Mouse (Mus musculus) forebrain, embryonic 10.5 days (tissue): ENCODE results near the gene Ggnbp2. TPM values are rescaled to one million over a fixed set of nuclear protein-coding genes. Genes with fewer than 3 reads are reported as not detected.
"Not testable (repeated sequence)": the region's sequence is repeated elsewhere in the genome, so short reads cannot be mapped to it uniquely, and the experiment has no call there.

Source experiments
- DNase-seq: peaks from one replicate; pipeline ENCODE4 v3.0.0-alpha.2; 2017; ENCODE audit warnings: low spot score; ENCODE audit errors: extremely low spot score
- H3K27ac ChIP-seq: fragments of 300-500 bp; sonication (generic); 2 replicates; pipeline ENCODE4 v1.5.1; 2016; ENCODE audit warnings: mild to moderate bottlenecking
- H3K27me3 ChIP-seq: fragments of 300-500 bp; sonication (generic); 2 replicates; pipeline ENCODE4 v1.6.1; 2016; ENCODE audit warnings: mild to moderate bottlenecking; ENCODE audit not compliant: poor library complexity, severe bottlenecking
- H3K36me3 ChIP-seq: fragments of 300-500 bp; sonication (generic); replicated peaks from 2 replicates; pipeline ENCODE4 v1.6.1; 2016; ENCODE audit warnings: mild to moderate bottlenecking, moderate library complexity
- H3K4me1 ChIP-seq: fragments of 300-500 bp; sonication (generic); 2 replicates; pipeline ENCODE4 v1.6.1; 2016
- H3K4me3 ChIP-seq: fragments of 300-500 bp; sonication (generic); 2 replicates; pipeline ENCODE4 v1.5.1; 2016; ENCODE audit warnings: mild to moderate bottlenecking, moderate library complexity
- H3K9me3 ChIP-seq: fragments of 300-500 bp; sonication (generic); 2 replicates; pipeline ENCODE4 v1.6.1; 2016; ENCODE audit warnings: mild to moderate bottlenecking, moderate library complexity
- WGBS: fragments of 180-500 bp; shearing (Covaris S2); methylation state at CpG from one replicate; pipeline ENCODE4 v1.1.7; 2016; 5-methylcytosine and 5-hydroxymethylcytosine counted together
- polyA plus RNA-seq: library from polyadenylated mRNA; unstranded; fragments of >200 nt; fragmentation: Nextera tagmentation; extraction: Ambion mirVana; gene quantifications from 2 replicates; pipeline ENCODE4 v1.2.1, GENCODE M21; 2016

The Ggnbp2 gene
- polyA plus RNA-seq, 1 experiment from 2014 or later: 52.3 TPM

DNA sequence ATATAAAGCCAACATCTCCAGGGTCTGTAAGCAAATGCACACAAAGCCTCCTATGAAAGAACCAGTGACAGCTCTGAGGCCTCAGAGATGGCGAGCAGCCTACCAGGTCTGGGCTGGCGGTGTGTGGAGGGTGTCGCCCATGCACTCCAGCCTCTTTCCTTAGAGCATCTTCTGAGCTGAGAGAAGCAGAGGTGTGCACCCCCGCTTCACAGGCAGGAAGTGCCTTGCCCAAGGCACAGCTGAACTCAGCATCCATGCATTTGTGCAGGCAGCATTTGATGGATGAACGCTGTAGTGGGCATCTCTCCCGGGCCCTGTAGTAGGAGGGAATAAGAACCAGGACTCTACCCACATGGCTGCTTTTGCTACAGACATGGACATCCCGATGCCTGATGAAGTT lies 21.1 kb upstream of the Ggnbp2 start:
- 94% methylated on average over 7 of the region's 7 CpGs for WGBS
- Histone ChIP-seq H3K4me3 (no peak overlapping the region), H3K27ac (no peak overlapping the region), H3K4me1 (no peaks in the 10 kb centered on the region), H3K27me3 (no peaks in the 10 kb centered on the region), H3K36me3 (peaks cover 97% of the 10 kb centered on the region), H3K9me3 (no peaks in the 10 kb centered on the region)
- DNase-seq: no peak

DNA sequence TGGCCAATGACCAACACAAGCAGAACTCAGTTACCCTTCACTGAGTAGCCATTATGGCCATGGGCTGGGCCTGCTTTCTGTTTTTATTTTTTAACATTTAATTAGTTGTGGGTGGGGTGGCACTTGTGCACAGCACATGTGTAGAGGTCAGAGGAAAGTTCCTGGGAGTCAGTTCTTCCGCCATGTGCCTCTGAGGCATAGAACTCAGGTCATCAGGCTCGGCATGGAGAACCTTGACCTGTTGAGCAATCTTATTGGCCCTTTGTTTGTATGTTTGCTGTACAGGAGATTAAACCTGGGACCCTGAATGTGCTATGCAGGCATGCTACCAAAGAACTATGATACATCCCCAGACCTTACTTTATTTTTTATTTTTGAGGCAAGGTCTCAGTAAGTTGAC lies 18.9 kb upstream of the Ggnbp2 start:
- 92% methylated on average over 2 of the region's 2 CpGs for WGBS
- H3K36me3 ChIP-seq: peaks cover 97% of the 10 kb centered on the region
- DNase-seq: no peak
- no peaks in the 10 kb centered on the region for H3K4me1 ChIP-seq
- H3K4me3 ChIP-seq: no peak overlapping the region
- H3K9me3 ChIP-seq: no peaks in the 10 kb centered on the region
- H3K27me3 ChIP-seq: no peaks in the 10 kb centered on the region
- no peak overlapping the region for H3K27ac ChIP-seq

GRCm38 (mm10) chr11:84888025-84888424 lies 17.4 kb upstream of the Ggnbp2 start:
- no peak overlapping the region for H3K4me3 ChIP-seq
- H3K27me3 ChIP-seq: no peaks in the 10 kb centered on the region
- WGBS: 95% methylated on average over 8 of the region's 8 CpGs
- H3K27ac ChIP-seq: no peak overlapping the region
- no peak for DNase-seq
- H3K4me1 ChIP-seq: no peaks in the 10 kb centered on the region
- H3K9me3 ChIP-seq: no peaks in the 10 kb centered on the region
- H3K36me3 ChIP-seq: peaks cover 99% of the 10 kb centered on the region

DNA sequence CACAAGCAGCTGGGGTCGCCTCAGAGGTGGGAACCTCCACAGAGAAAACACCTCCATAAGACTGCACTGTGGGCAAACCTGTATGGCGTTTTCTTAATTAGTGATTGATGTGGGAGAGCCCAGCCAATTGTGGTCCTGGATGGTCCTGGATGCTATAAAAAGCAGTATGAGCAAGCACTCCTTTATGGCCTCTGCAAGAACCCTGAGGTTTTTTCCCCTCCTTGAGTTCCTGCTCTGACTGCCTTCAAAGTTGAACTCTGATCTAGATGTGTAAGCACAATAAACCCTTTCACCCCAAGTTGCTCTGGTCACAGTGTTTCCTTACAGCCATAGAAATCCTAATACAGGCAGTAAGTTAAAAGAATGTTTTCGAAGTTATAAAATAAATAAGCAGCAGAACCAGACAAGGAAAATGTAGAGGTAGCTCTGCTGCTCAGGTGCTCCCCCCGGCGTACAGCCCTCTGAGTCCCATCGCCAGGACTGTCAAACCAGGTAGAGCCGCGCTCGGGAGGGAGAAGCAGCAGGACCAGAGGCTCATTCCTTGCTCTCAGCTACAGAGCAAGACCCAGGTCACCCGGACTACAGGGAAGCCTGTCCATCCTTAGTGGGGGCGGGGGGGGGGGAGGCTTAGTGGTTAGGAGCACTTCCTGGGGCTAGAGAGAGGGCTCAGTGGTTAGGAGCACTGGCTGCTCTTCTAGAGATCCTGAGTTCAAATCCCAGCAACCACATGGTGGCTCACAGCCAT lies 16.3 kb upstream of the Ggnbp2 start:
- Histone ChIP-seq H3K4me1 (0 out of 2 replicates have a peak, but pooled peaks cover 4% of the 10 kb centered on the region), H3K27me3 (no peaks in the 10 kb centered on the region), H3K4me3 (no peak overlapping the region), H3K9me3 (no peaks in the 10 kb centered on the region), H3K36me3 (peaks cover 99% of the 10 kb centered on the region), H3K27ac (no peak overlapping the region)
- DNase-seq: no peak
- WGBS: 88% methylated on average over 11 of the region's 11 CpGs

GRCm38 (mm10) chr11:84886236-84886635 lies 15.6 kb upstream of the Ggnbp2 start:
- H3K36me3 ChIP-seq: peaks cover 99% of the 10 kb centered on the region

DNA sequence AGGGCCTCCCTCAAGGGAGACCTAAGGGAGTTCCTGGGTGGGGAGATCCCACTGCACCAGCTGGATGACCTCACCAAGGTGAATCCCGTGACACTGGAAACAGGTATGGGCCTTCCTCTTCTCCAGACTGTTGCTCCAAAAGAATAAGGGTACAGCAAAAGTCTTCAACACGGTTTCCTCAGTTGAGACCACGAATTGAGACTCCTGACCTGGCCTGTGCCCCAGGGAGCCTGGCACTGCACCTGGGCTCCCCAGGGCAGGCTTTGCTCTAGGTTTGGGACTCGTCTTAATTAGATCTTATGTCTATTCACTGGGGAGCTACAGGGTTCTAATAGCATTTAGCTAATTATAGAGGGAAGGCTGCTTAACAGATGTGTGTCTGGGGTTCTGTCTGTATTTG lies 14.6 kb upstream of the Ggnbp2 start:
- peaks cover 21% of the 10 kb centered on the region for H3K4me1 ChIP-seq
- H3K27me3 ChIP-seq: no peaks in the 10 kb centered on the region
- no peaks in the 10 kb centered on the region for H3K9me3 ChIP-seq
- no peak overlapping the region for H3K27ac ChIP-seq
- DNase-seq: peak; percentile 10
- H3K4me3 ChIP-seq: no peak overlapping the region
- 85% methylated on average over 4 of the region's 4 CpGs for WGBS
- H3K36me3 ChIP-seq: peaks cover 89% of the 10 kb centered on the region

More at GRCm38 (mm10) chr11:84886236-84886635, 15.6 kb upstream of the Ggnbp2 start:
- Histone ChIP-seq H3K4me1 (peaks cover 11% of the 10 kb centered on the region), H3K27ac (no peak overlapping the region), H3K27me3 (no peaks in the 10 kb centered on the region), H3K9me3 (no peaks in the 10 kb centered on the region), H3K4me3 (no peak overlapping the region)
- 94% methylated on average over 5 of the region's 5 CpGs for WGBS
- DNase-seq: no peak

- 91% methylated on average over 7 of the region's 7 CpGs for WGBS
- DNase-seq: peak; percentile 8
- Histone ChIP-seq H3K4me3 (no peak overlapping the region), H3K27me3 (no peaks in the 10 kb centered on the region), H3K4me1 (peaks cover 33% of the 10 kb centered on the region), H3K27ac (no peak overlapping the region), H3K36me3 (peaks cover 70% of the 10 kb centered on the region), H3K9me3 (no peaks in the 10 kb centered on the region)
Measured at GRCm38 (mm10) chr11:84882346-84882745, 11.7 kb upstream of the Ggnbp2 start.

DNA sequence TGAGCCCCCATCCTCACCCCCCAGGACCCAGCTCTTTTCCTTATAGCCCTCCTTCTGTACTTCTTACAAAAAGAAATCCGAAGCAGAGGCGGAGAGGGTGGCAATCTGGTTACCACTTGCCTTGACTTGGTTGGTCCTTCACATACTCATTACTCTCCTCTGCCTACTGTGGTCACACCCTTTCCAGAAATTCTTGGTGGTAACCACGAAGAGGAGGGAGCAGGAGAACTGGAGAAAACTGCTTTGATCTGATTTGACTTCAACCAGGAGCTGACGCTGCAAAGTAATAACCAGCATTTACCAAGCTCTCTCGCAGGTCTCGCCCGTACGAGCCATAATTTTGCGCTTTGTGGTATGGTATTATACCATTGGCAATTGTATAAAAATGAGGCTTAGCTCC lies 10.4 kb upstream of the Ggnbp2 start:
- Histone ChIP-seq H3K4me1 (peaks cover 33% of the 10 kb centered on the region), H3K9me3 (no peaks in the 10 kb centered on the region), H3K27ac (peak overlapping the region; percentile 97), H3K27me3 (no peaks in the 10 kb centered on the region), H3K36me3 (peaks cover 67% of the 10 kb centered on the region), H3K4me3 (peak overlapping the region; percentile 92)
- WGBS: 63% methylated on average over 9 of the region's 9 CpGs
- no peak for DNase-seq

GRCm38 (mm10) chr11:84880465-84880961 lies 9.9 kb upstream of the Ggnbp2 start:
- peak; percentile 73 for DNase-seq
- Histone ChIP-seq H3K4me3 (peak overlapping the region; percentile 92), H3K4me1 (peaks cover 33% of the 10 kb centered on the region), H3K27ac (peak overlapping the region; percentile 97), H3K27me3 (no peaks in the 10 kb centered on the region), H3K9me3 (no peaks in the 10 kb centered on the region), H3K36me3 (peaks cover 65% of the 10 kb centered on the region)
- under 1% methylated on average over 24 of the region's 24 CpGs for WGBS

GRCm38 (mm10) chr11:84879772-84880464 lies 9.3 kb upstream of the Ggnbp2 start, which contains the start of the genes Myo19 and Pigw:
Gene Myo19, plus strand, starts transcription at chr11:84880148.
Gene Pigw, minus strand, starts transcription at chr11:84880285.
- peak within 1 kb of the TSS; percentile 92 for H3K4me3 ChIP-seq
- peak within 1 kb of the TSS; percentile 97 for H3K27ac ChIP-seq
- no peaks in the 10 kb centered on the region for H3K27me3 ChIP-seq
- H3K36me3 ChIP-seq: peaks cover 59% of the 10 kb centered on the region
- H3K9me3 ChIP-seq: no peaks in the 10 kb centered on the region
- peaks cover 33% of the 10 kb centered on the region for H3K4me1 ChIP-seq
- DNase-seq: peak; percentile 77
- under 1% methylated on average over 77 of the region's 81 CpGs for WGBS

DNA sequence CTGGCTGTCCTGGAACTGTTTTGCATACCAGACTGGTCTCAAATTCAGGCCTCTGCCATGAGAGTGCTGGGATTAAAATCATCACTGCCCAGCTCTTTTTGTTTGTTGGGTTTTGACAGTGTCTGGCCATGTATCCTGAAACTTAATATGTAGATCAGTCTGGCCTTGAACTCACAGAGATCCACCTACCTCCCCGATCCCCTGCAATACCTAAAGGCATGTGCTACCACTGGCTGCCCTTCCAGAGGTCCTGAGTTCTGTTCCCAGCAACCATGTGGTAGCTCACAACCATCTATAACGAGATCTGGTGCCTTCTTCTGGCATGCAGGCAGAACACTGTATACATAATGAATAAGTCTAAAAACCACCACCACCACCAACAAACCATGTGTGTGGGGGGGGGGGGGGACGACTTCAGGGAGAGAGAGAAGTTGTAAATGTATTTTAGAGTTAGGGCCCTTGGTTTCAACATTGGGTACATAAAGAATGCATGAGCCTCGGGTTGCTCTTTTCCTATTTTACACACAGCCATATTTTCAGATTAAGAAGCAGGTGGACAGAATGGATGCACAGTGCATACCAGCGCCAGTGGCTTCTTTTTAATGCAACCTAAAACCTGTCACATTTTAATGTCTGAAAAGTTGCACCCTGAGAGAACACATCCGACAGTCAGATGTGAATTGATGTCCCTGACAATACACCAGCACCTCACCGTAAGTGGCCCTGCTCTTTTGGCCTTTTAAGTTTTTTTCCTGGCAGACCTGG lies 8.6 kb upstream of the Ggnbp2 start:
- WGBS: 29% methylated on average over 7 of the region's 7 CpGs
- Histone ChIP-seq H3K27ac (peak overlapping the region; percentile 97), H3K4me1 (peaks cover 33% of the 10 kb centered on the region), H3K27me3 (no peaks in the 10 kb centered on the region), H3K4me3 (peak overlapping the region; percentile 92), H3K36me3 (peaks cover 52% of the 10 kb centered on the region), H3K9me3 (no peaks in the 10 kb centered on the region)
- DNase-seq: no peak

DNA sequence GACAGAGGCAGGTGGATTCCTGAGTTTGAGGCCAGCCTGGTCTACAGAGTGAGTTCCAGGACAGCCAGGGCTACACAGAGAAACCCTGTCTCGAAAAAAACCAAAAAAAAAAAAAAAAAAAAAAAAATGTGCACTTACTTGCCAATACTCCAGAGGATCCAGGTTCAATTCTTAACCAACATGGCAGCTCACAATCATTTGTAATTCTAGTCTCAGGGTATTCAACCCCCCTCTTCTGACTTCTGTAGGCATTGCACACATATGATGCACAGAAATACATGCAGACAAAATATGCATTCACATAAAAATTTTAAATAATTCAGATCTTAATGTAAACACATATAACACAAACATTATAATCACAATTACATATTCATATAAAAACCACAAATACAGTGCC lies 5.4 kb upstream of the Ggnbp2 start:
- 77% methylated on average over 1 of the region's 1 CpGs for WGBS
- peaks cover 28% of the 10 kb centered on the region for H3K4me1 ChIP-seq

More for the DNA sequence above, 5.4 kb upstream of the Ggnbp2 start:
- H3K4me3 ChIP-seq, H3K27me3 ChIP-seq, DNase-seq, H3K9me3 ChIP-seq, H3K27ac ChIP-seq: not testable (repeated sequence)
- peaks cover 23% of the 10 kb centered on the region for H3K36me3 ChIP-seq
